Mouse (Mus musculus) midbrain, embryonic 10.5 days (tissue): ENCODE data around the gene Dis3l2. TPM values are rescaled to one million over a fixed set of nuclear protein-coding genes. Genes with fewer than 3 reads are reported as not detected.
A peak's percentile ranks its signal among the peaks of the same experiment; 100 is the strongest.

Experiments used
- DNase-seq: peaks from one replicate; pipeline ENCODE4 v3.0.0-alpha.2; 2017; ENCODE audit warnings: low spot score
- H3K27ac ChIP-seq: fragments of 300-500 bp; sonication (generic); replicated peaks from 2 replicates; pipeline ENCODE4 v1.5.1; 2016; ENCODE audit warnings: mild to moderate bottlenecking
- H3K27me3 ChIP-seq: fragments of 300-500 bp; sonication (generic); 2 replicates; pipeline ENCODE4 v1.6.1; 2016; ENCODE audit warnings: low read depth, mild to moderate bottlenecking; ENCODE audit not compliant: poor library complexity, severe bottlenecking
- H3K36me3 ChIP-seq: fragments of 300-500 bp; sonication (generic); 2 replicates; pipeline ENCODE4 v1.6.1; 2016; ENCODE audit warnings: mild to moderate bottlenecking, moderate library complexity
- H3K4me1 ChIP-seq: fragments of 300-500 bp; sonication (generic); 2 replicates; pipeline ENCODE4 v1.6.1; 2016
- H3K4me3 ChIP-seq: fragments of 300-500 bp; sonication (generic); 2 replicates; pipeline ENCODE4 v1.5.1; 2016; ENCODE audit warnings: mild to moderate bottlenecking, moderate library complexity
- H3K9me3 ChIP-seq: fragments of 300-500 bp; sonication (generic); replicated peaks from 2 replicates; pipeline ENCODE4 v1.6.1; 2016; ENCODE audit warnings: mild to moderate bottlenecking
- WGBS: fragments of 180-500 bp; shearing (Covaris S2); methylation state at CpG from one replicate; pipeline ENCODE4 v1.1.7; 2016; 5-methylcytosine and 5-hydroxymethylcytosine counted together
- polyA plus RNA-seq: library from polyadenylated mRNA; unstranded; fragments of >200 nt; fragmentation: Nextera tagmentation; extraction: Ambion mirVana; gene quantifications from 2 replicates; pipeline ENCODE4 v1.2.1, GENCODE M21; 2016

The Dis3l2 gene
- polyA plus RNA-seq, 1 experiment from 2014 or later, result 33.3 TPM

GRCm38 (mm10) chr1:86698721-86699120, 4.9 kb upstream of the Dis3l2 start:
- H3K27ac ChIP-seq, result no peak overlapping the region
- no peaks in the 10 kb centered on the region for H3K9me3 ChIP-seq
- H3K36me3 ChIP-seq, result no peaks in the 10 kb centered on the region
- DNase-seq, result no peak
- peaks cover 10% of the 10 kb centered on the region for H3K4me1 ChIP-seq
- no peak overlapping the region for H3K4me3 ChIP-seq
- H3K27me3 ChIP-seq, result no peaks in the 10 kb centered on the region
- 37% methylated on average over 2 of the region's 2 CpGs for WGBS

GRCm38 (mm10) chr1:86699346-86700136, 4.1 kb upstream of the Dis3l2 start:
- WGBS, result 66% methylated on average over 11 of the region's 11 CpGs
- DNase-seq, result no peak
- peaks cover 15% of the 10 kb centered on the region for H3K4me1 ChIP-seq

GRCm38 (mm10) chr1:86700367-86700766, 3.2 kb upstream of the Dis3l2 start:
- Histone ChIP-seq H3K27ac (no peak overlapping the region), H3K36me3 (no peaks in the 10 kb centered on the region), H3K27me3 (no peaks in the 10 kb centered on the region), H3K9me3 (no peaks in the 10 kb centered on the region), H3K4me1 (peaks cover 23% of the 10 kb centered on the region), H3K4me3 (no peak overlapping the region)
- no peak for DNase-seq
- 69% methylated on average over 7 of the region's 7 CpGs for WGBS

More at GRCm38 (mm10) chr1:86699346-86700136, 4.1 kb upstream of the Dis3l2 start:
- Histone ChIP-seq H3K36me3 (no peaks in the 10 kb centered on the region), H3K9me3 (no peaks in the 10 kb centered on the region), H3K27me3 (no peaks in the 10 kb centered on the region), H3K4me3 (no peak overlapping the region), H3K27ac (no peak overlapping the region)

DNA sequence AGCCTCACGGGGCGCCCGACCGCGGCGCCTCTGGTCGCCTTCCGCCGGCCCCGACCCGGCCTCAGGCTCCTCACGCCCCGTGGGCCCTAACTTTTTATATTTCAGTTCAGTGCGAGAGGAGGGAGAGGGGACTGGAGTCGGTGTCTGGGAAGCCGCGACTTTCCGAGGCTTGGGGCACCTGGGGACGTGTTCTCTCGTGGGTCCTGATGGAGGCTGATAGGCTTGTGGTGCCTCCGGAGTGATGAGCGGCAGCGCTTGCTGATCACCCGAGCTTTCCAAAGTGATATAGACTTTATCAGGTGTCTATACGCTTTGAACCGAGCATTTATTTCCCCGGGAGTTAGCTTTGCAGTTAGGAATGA, 338 bp downstream of the Dis3l2 start:
- Histone ChIP-seq H3K4me3 (peak overlapping the region; percentile 95), H3K4me1 (peaks cover 26% of the 10 kb centered on the region), H3K9me3 (no peaks in the 10 kb centered on the region), H3K27me3 (no peaks in the 10 kb centered on the region), H3K36me3 (no peaks in the 10 kb centered on the region), H3K27ac (peak overlapping the region; percentile 97)
- under 1% methylated on average over 27 of the region's 27 CpGs for WGBS
- DNase-seq, result no peak

DNA sequence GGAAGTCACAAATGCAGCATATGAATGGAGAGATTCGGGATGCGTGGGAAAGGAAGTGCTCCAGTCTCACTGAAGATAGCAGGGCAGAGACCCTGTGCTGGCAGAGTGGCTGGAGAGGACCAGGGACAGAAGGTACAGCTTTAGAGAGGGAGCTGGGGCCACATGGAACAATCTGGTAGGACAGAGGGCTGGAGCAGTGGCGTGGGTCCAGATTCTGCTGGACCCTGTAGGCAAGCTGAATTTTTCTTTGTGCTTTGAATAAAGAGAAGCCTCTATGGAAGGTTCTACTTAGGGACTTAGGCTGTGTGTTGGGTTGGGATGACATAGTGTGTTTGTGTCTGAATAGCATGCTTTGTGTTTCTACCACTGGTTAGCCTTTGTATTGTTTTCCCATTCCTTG, 1.9 kb downstream of the Dis3l2 start:
- H3K4me3 ChIP-seq, result no peak overlapping the region
- no peaks in the 10 kb centered on the region for H3K27me3 ChIP-seq
- WGBS, result 88% methylated on average over 3 of the region's 3 CpGs
- DNase-seq, result no peak
- H3K9me3 ChIP-seq, result no peaks in the 10 kb centered on the region
- H3K27ac ChIP-seq, result no peak overlapping the region
- H3K36me3 ChIP-seq, result no peaks in the 10 kb centered on the region
- H3K4me1 ChIP-seq, result peaks cover 26% of the 10 kb centered on the region

GRCm38 (mm10) chr1:86709546-86709945, 5.9 kb downstream of the Dis3l2 start:
- peaks cover 11% of the 10 kb centered on the region for H3K4me1 ChIP-seq
- 90% methylated on average over 4 of the region's 4 CpGs for WGBS
- H3K36me3 ChIP-seq, result no peaks in the 10 kb centered on the region
- no peak overlapping the region for H3K27ac ChIP-seq
- H3K27me3 ChIP-seq, result no peaks in the 10 kb centered on the region
- H3K4me3 ChIP-seq, result no peak overlapping the region
- DNase-seq, result no peak
- H3K9me3 ChIP-seq, result no peaks in the 10 kb centered on the region

- H3K27me3 ChIP-seq, result no peaks in the 10 kb centered on the region
- WGBS, result 87% methylated on average over 2 of the region's 2 CpGs
- no peak for DNase-seq
These were observed 8.4 kb downstream of the Dis3l2 start for GRCm38 (mm10) chr1:86712045-86712444.

DNA sequence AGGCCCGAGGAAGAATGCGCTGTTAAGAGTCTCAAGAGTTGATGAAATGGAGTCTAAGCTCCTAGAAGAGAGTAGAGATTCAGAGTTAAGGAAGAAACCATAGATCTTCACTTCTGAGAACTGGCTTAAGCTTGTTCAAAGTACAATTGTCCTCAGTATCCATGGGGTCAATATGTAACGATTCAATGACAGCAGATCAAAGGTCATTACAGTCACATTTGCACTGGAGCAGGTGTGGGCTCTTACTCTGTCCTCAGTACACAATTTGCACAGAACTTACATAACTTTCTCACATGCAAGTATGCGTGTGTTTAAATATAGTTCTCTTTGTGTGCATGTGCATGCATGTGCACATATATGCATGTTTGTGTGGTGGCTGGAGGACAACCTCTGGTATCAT, 9.4 kb downstream of the Dis3l2 start:
- Histone ChIP-seq H3K36me3 (no peaks in the 10 kb centered on the region), H3K4me3 (no peak overlapping the region), H3K4me1 (no peaks in the 10 kb centered on the region), H3K9me3 (no peaks in the 10 kb centered on the region), H3K27me3 (no peaks in the 10 kb centered on the region), H3K27ac (no peak overlapping the region)
- 89% methylated on average over 4 of the region's 4 CpGs for WGBS
- no peak for DNase-seq

More at GRCm38 (mm10) chr1:86712045-86712444, 8.4 kb downstream of the Dis3l2 start:
- Histone ChIP-seq H3K27ac (no peak overlapping the region), H3K4me1 (no peaks in the 10 kb centered on the region), H3K36me3 (no peaks in the 10 kb centered on the region), H3K4me3 (no peak overlapping the region), H3K9me3 (no peaks in the 10 kb centered on the region)

GRCm38 (mm10) chr1:86718190-86718589, 14.6 kb downstream of the Dis3l2 start:
- Histone ChIP-seq H3K27ac (no peak overlapping the region), H3K9me3 (no peaks in the 10 kb centered on the region), H3K36me3 (no peaks in the 10 kb centered on the region), H3K4me1 (no peaks in the 10 kb centered on the region), H3K4me3 (no peak overlapping the region), H3K27me3 (no peaks in the 10 kb centered on the region)
- no peak for DNase-seq
- 83% methylated on average over 1 of the region's 1 CpGs for WGBS

GRCm38 (mm10) chr1:86719391-86719790, 15.8 kb downstream of the Dis3l2 start:
- Histone ChIP-seq H3K27me3 (no peaks in the 10 kb centered on the region), H3K36me3 (no peaks in the 10 kb centered on the region), H3K27ac (no peak overlapping the region), H3K4me3 (no peak overlapping the region), H3K4me1 (no peaks in the 10 kb centered on the region), H3K9me3 (no peaks in the 10 kb centered on the region)
- DNase-seq, result no peak
- 93% methylated on average over 4 of the region's 4 CpGs for WGBS

- no peaks in the 10 kb centered on the region for H3K27me3 ChIP-seq
- 70% methylated on average over 2 of the region's 2 CpGs for WGBS
These were observed 29.7 kb downstream of the Dis3l2 start for GRCm38 (mm10) chr1:86733160-86733821.

DNA sequence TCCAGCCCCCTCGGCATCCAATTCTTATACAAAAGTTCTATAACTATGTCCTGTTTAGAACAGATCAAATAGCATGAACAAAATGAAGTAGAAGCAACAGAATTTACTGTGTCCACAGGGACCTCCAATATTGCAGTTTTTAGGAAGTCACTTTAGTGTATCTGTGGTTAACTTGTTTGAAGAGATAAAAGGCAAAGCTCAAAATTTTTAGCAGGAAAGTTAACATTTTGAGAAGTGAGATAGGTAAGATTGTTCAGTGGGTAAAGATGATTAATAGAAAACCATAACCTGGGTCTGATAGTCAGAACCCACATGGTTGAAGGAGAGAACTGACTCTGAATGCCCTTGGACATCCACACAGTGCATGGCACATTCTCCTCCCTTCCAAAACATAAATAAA, 32.8 kb downstream of the Dis3l2 start:
- Histone ChIP-seq H3K9me3 (no peaks in the 10 kb centered on the region), H3K27ac (no peak overlapping the region), H3K36me3 (no peaks in the 10 kb centered on the region), H3K27me3 (no peaks in the 10 kb centered on the region), H3K4me1 (no peaks in the 10 kb centered on the region), H3K4me3 (no peak overlapping the region)
- no peak for DNase-seq
- WGBS, result 98% methylated on average over 1 of the region's 1 CpGs

More at GRCm38 (mm10) chr1:86733160-86733821, 29.7 kb downstream of the Dis3l2 start:
- Histone ChIP-seq H3K27ac (no peak overlapping the region), H3K4me3 (no peak overlapping the region), H3K9me3 (no peaks in the 10 kb centered on the region), H3K36me3 (no peaks in the 10 kb centered on the region), H3K4me1 (no peaks in the 10 kb centered on the region)
- no peak for DNase-seq

GRCm38 (mm10) chr1:86742896-86743295, 39.3 kb downstream of the Dis3l2 start:
- Histone ChIP-seq H3K27ac (no peak overlapping the region), H3K9me3 (no peaks in the 10 kb centered on the region), H3K4me1 (0 out of 2 replicates have a peak, but pooled peaks cover 4% of the 10 kb centered on the region), H3K4me3 (no peak overlapping the region), H3K36me3 (peaks cover 20% of the 10 kb centered on the region), H3K27me3 (no peaks in the 10 kb centered on the region)
- DNase-seq, result no peak
- WGBS, result 40% methylated on average over 3 of the region's 3 CpGs
